Mouse (Mus musculus) C2C12 (cell line): ENCODE results near the gene Cntn4. TPM values are rescaled to one million over a fixed set of nuclear protein-coding genes. Genes with fewer than 3 reads are reported as not detected.

ENCODE experiments used
- H3K27me3 ChIP-seq: one replicate; pipeline ENCODE4 v1.6.1; 2011; ENCODE audit not compliant: control insufficient read depth, insufficient read depth, insufficient read length
- H3K36me3 ChIP-seq: one replicate; pipeline ENCODE4 v1.6.1; 2011; ENCODE audit not compliant: control insufficient read depth, insufficient read depth
- H3K4me3 ChIP-seq: one replicate; pipeline ENCODE4 v1.5.1; 2011; ENCODE audit warnings: mild to moderate bottlenecking, control low read depth; ENCODE audit not compliant: poor library complexity, insufficient read depth, severe bottlenecking
- H3K79me2 ChIP-seq: one replicate; pipeline ENCODE4 v1.6.1; 2011; ENCODE audit not compliant: control insufficient read depth, insufficient read depth
- H3K79me3 ChIP-seq: one replicate; pipeline ENCODE4 v1.6.1; 2011; ENCODE audit warnings: low read depth, control low read depth
- H3ac ChIP-seq: one replicate; pipeline ENCODE3; 2011; ENCODE audit warnings: low read depth; ENCODE audit not compliant: control insufficient read depth, insufficient read length
- CEBPB ChIP-seq: IDR thresholded peaks from one replicate; pipeline ENCODE4 v1.6.1; 2011; ENCODE audit warnings: low read depth, mild to moderate bottlenecking, control low read depth, moderate library complexity
- CTCF ChIP-seq: IDR thresholded peaks from one replicate; pipeline ENCODE4 v1.5.1; 2011; ENCODE audit not compliant: control insufficient read depth, insufficient read depth, insufficient read length
- FOSL1 ChIP-seq: IDR thresholded peaks from one replicate; pipeline ENCODE4 v1.8.0; 2011; ENCODE audit warnings: mild to moderate bottlenecking, low read length; ENCODE audit not compliant: poor library complexity, insufficient read depth, severe bottlenecking
- MAX ChIP-seq: IDR thresholded peaks from one replicate; pipeline ENCODE4 v1.6.1; 2011; ENCODE audit warnings: mild to moderate bottlenecking, control low read depth
- MYOD1 ChIP-seq: IDR thresholded peaks from one replicate; pipeline ENCODE4 v1.6.1; 2011; ENCODE audit warnings: low read depth; ENCODE audit not compliant: control insufficient read depth, insufficient read length
- MYOG ChIP-seq: IDR thresholded peaks from one replicate; pipeline ENCODE4 v1.6.1; 2011; ENCODE audit not compliant: control insufficient read depth, insufficient read length; ENCODE audit errors: extremely low read depth
- USF1 ChIP-seq: IDR thresholded peaks from one replicate; pipeline ENCODE4 v1.6.1; 2011; ENCODE audit warnings: low read depth, mild to moderate bottlenecking, control low read depth, moderate library complexity
- polyA plus RNA-seq: library from polyadenylated mRNA; unstranded; fragments of >200 nt; fragmentation: generic; extraction: Trizol; gene quantifications from one replicate; pipeline ENCODE4 v1.2.1, GENCODE M21; 2012; ENCODE audit warnings: missing spikeins

Cntn4 gene
- polyA plus RNA-seq, 1 experiment = not detected

DNA sequence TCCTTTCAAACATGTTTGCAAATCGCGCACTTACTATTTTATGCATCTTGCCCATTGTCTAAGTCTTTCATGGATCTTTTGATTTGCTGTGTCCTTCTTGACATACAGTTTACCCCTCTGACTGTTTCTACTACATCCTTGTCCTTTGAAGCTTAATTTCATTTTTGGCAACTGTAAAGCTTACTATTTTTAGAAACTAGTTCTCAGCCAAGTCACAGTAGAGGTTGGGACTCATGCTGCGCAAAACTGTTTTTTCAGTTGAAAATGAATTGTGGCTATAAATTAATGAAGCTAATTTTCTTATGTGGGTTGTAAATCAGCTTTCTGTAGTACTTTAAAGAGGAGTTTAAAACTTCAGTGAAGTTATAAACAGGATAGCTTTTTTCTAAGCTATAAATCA is 585.9 kb downstream of the Cntn4 start:
- TF ChIP-seq CTCF (no peak), FOSL1 (no peak), MYOD1 (no peak), CEBPB (no peak), USF1 (no peak), MYOG (no peak)
- H3K36me3 ChIP-seq = no peaks in the 10 kb centered on the region
- H3K27me3 ChIP-seq = no peaks in the 10 kb centered on the region
- H3ac ChIP-seq = no peak overlapping the region
- no peak overlapping the region for H3K4me3 ChIP-seq
- no peaks in the 10 kb centered on the region for H3K79me3 ChIP-seq
- H3K79me2 ChIP-seq = no peaks in the 10 kb centered on the region

GRCm38 (mm10) chr6:106265487-106265886 is 588.0 kb downstream of the Cntn4 start:
- TF ChIP-seq MYOG (no peak), MYOD1 (no peak), FOSL1 (no peak), MAX (no peak), CEBPB (no peak), USF1 (no peak), CTCF (no peak)
- no peak overlapping the region for H3K4me3 ChIP-seq
- no peak overlapping the region for H3ac ChIP-seq
- no peaks in the 10 kb centered on the region for H3K27me3 ChIP-seq
- H3K79me3 ChIP-seq = no peaks in the 10 kb centered on the region
- no peaks in the 10 kb centered on the region for H3K79me2 ChIP-seq
- H3K36me3 ChIP-seq = no peaks in the 10 kb centered on the region

GRCm38 (mm10) chr6:106266304-106266703 is 588.8 kb downstream of the Cntn4 start:
- no peak overlapping the region for H3ac ChIP-seq
- no peaks in the 10 kb centered on the region for H3K79me2 ChIP-seq
- TF ChIP-seq CEBPB = no peak
- TF ChIP-seq MAX = no peak
- no peak for TF ChIP-seq FOSL1
- TF ChIP-seq CTCF = no peak
- TF ChIP-seq MYOD1 = no peak
- no peak for TF ChIP-seq USF1
- TF ChIP-seq MYOG = no peak
- no peaks in the 10 kb centered on the region for H3K36me3 ChIP-seq
- H3K79me3 ChIP-seq = no peaks in the 10 kb centered on the region
- H3K4me3 ChIP-seq = no peak overlapping the region
- no peaks in the 10 kb centered on the region for H3K27me3 ChIP-seq

GRCm38 (mm10) chr6:106268723-106269122 is 591.3 kb downstream of the Cntn4 start:
- no peaks in the 10 kb centered on the region for H3K27me3 ChIP-seq
- H3K36me3 ChIP-seq = no peaks in the 10 kb centered on the region
- no peak overlapping the region for H3K4me3 ChIP-seq
- H3K79me3 ChIP-seq = no peaks in the 10 kb centered on the region
- H3K79me2 ChIP-seq = no peaks in the 10 kb centered on the region
- H3ac ChIP-seq = no peak overlapping the region
- no peak for TF ChIP-seq MYOD1
- no peak for TF ChIP-seq CTCF
- TF ChIP-seq CEBPB = no peak
- TF ChIP-seq MAX = no peak
- TF ChIP-seq USF1 = no peak
- no peak for TF ChIP-seq FOSL1
- TF ChIP-seq MYOG = no peak

- H3ac ChIP-seq = no peak overlapping the region
- H3K4me3 ChIP-seq = no peak overlapping the region
- no peaks in the 10 kb centered on the region for H3K27me3 ChIP-seq
- H3K79me3 ChIP-seq = no peaks in the 10 kb centered on the region
- H3K36me3 ChIP-seq = no peaks in the 10 kb centered on the region
- TF ChIP-seq CEBPB (no peak), MAX (no peak)
- H3K79me2 ChIP-seq = no peaks in the 10 kb centered on the region
Observed at GRCm38 (mm10) chr6:106277139-106277538, 599.7 kb downstream of the Cntn4 start.

- TF ChIP-seq MYOD1 (no peak), CEBPB (no peak), MYOG (no peak), MAX (no peak), USF1 (no peak), CTCF (no peak), FOSL1 (no peak)
- H3K4me3 ChIP-seq = no peak overlapping the region
Observed at GRCm38 (mm10) chr6:106281621-106282020, 604.2 kb downstream of the Cntn4 start.

More at GRCm38 (mm10) chr6:106281621-106282020, 604.2 kb downstream of the Cntn4 start:
- Histone ChIP-seq H3ac (no peak overlapping the region), H3K27me3 (no peaks in the 10 kb centered on the region), H3K79me3 (no peaks in the 10 kb centered on the region), H3K36me3 (no peaks in the 10 kb centered on the region), H3K79me2 (no peaks in the 10 kb centered on the region)
